Mouse (Mus musculus): ENCODE results near the gene Gm20806.
"Not testable (repeated sequence)": the region's sequence is repeated elsewhere in the genome, so short reads cannot be mapped to it uniquely, and the experiment has no call there.

Gene Gm20806

GRCm38 (mm10) chrY:78837956-78838355 is at the start of gene Gm20806:
Gene Gm20806 (minus strand): TSS chrY:78838056.
- not testable (repeated sequence) for DNase-seq
